Mouse (Mus musculus): ENCODE data around the gene Ddias.

GRCm38 (mm10) chr7:92884998-92885660, 11.1 kb upstream of the Ddias start:
- TF ChIP-seq POLR2A (IDR thresholded peaks at IDR 0.05; ENCODE audit: insufficient read depth, low read depth, low read length) = no peak
- TF ChIP-seq CTCF (IDR thresholded peaks at IDR 0.05; ENCODE audit: insufficient read depth, low read depth, low read length) = no peak
